Mouse (Mus musculus) forebrain, embryonic 15.5 days (tissue): Measurements from ENCODE around the gene Gm21411. TPM values are rescaled to one million over a fixed set of nuclear protein-coding genes. Genes with fewer than 3 reads are reported as not detected.
A peak's percentile ranks its signal among the peaks of the same experiment; 100 is the strongest.
"Not testable (repeated sequence)": the region's sequence is repeated elsewhere in the genome, so short reads cannot be mapped to it uniquely, and the experiment has no call there.

Experiments
- ATAC-seq: fragments of 200-750 bp; cut with Nextera tagmentation; replicated peaks from 2 replicates; pipeline ENCODE4 v1.8.0; 2017; ENCODE audit warnings: mild to moderate bottlenecking, moderate TSS enrichment, moderate library complexity
- H3K27ac ChIP-seq: fragments of 300-500 bp; sonication (generic); replicated peaks from 2 replicates; pipeline ENCODE4 v1.5.1; 2015; ENCODE audit warnings: mild to moderate bottlenecking, inconsistent platforms
- H3K27me3 ChIP-seq: fragments of 300-500 bp; sonication (generic); 2 replicates; pipeline ENCODE4 v1.6.1; 2015; ENCODE audit warnings: inconsistent platforms
- H3K36me3 ChIP-seq: fragments of 300-500 bp; sonication (generic); 2 replicates; pipeline ENCODE4 v1.6.1; 2015; ENCODE audit warnings: mild to moderate bottlenecking, inconsistent platforms
- H3K4me1 ChIP-seq: fragments of 300-500 bp; sonication (generic); 2 replicates; pipeline ENCODE4 v1.6.1; 2015; ENCODE audit warnings: inconsistent platforms
- H3K4me2 ChIP-seq: fragments of 300-500 bp; sonication (generic); replicated peaks from 2 replicates; pipeline ENCODE4 v1.6.1; 2015; ENCODE audit warnings: mild to moderate bottlenecking, inconsistent platforms
- H3K4me3 ChIP-seq: fragments of 300-500 bp; sonication (generic); 2 replicates; pipeline ENCODE4 v1.5.1; 2015; ENCODE audit warnings: mild to moderate bottlenecking, inconsistent platforms
- H3K9ac ChIP-seq: fragments of 300-500 bp; sonication (generic); replicated peaks from 2 replicates; pipeline ENCODE4 v1.6.1; 2015; ENCODE audit warnings: mild to moderate bottlenecking, inconsistent platforms
- H3K9me3 ChIP-seq: fragments of 300-500 bp; sonication (generic); 2 replicates; pipeline ENCODE4 v1.6.1; 2016; ENCODE audit warnings: inconsistent platforms
- WGBS: fragments of 180-500 bp; shearing (Covaris S2); methylation state at CpG from one replicate; pipeline ENCODE4 v1.1.7; 2015; ENCODE audit warnings: mixed read lengths; 5-methylcytosine and 5-hydroxymethylcytosine counted together
- polyA plus RNA-seq: library from polyadenylated mRNA; unstranded; fragments of >200 nt; fragmentation: Nextera tagmentation; extraction: Ambion mirVana; gene quantifications from 2 replicates; pipeline ENCODE4 v1.2.1, GENCODE M21; 2015

The Gm21411 gene
- polyA plus RNA-seq: not detected in 2 replicates

- H3K4me2 ChIP-seq, H3K9ac ChIP-seq, H3K27ac ChIP-seq, H3K4me3 ChIP-seq, ATAC-seq, H3K36me3 ChIP-seq, H3K4me1 ChIP-seq, H3K27me3 ChIP-seq: not testable (repeated sequence)
- WGBS: 85% methylated on average over 9 of the region's 9 CpGs
- peaks cover 14% of the 10 kb centered on the region for H3K9me3 ChIP-seq
Measured at GRCm38 (mm10) chr4:146909386-146910137, at the start of gene Gm21411. Gm21411 (minus strand) TSS chr4:146909590.

DNA sequence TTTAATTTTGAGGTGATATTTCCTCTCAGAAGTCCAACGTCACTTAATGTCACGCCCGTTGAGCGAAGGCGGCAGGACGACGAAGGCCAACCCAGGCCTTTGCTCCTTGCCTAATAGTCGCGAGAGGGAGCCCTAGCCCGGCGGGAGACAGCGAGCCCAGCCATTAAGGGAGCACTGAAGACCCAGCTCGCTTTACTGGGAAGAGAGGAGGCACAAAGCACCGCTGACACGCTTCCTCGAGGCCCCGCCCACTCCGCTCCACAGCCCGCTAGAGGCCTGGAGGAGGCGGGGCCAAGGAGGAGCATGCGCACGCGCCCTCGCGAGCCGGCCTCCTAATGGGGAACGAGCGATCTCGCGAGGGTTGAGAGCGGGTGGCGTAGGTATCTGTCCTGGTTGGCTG lies 32.3 kb upstream of the Gm21411 start:
- not testable (repeated sequence) for ATAC-seq, H3K4me3 ChIP-seq, H3K36me3 ChIP-seq, H3K27ac ChIP-seq, H3K4me2 ChIP-seq, H3K9ac ChIP-seq, H3K27me3 ChIP-seq, H3K4me1 ChIP-seq
- 72% methylated on average over 32 of the region's 32 CpGs for WGBS
- 0 out of 2 replicates have a peak, but pooled peaks cover 10% of the 10 kb centered on the region for H3K9me3 ChIP-seq

DNA sequence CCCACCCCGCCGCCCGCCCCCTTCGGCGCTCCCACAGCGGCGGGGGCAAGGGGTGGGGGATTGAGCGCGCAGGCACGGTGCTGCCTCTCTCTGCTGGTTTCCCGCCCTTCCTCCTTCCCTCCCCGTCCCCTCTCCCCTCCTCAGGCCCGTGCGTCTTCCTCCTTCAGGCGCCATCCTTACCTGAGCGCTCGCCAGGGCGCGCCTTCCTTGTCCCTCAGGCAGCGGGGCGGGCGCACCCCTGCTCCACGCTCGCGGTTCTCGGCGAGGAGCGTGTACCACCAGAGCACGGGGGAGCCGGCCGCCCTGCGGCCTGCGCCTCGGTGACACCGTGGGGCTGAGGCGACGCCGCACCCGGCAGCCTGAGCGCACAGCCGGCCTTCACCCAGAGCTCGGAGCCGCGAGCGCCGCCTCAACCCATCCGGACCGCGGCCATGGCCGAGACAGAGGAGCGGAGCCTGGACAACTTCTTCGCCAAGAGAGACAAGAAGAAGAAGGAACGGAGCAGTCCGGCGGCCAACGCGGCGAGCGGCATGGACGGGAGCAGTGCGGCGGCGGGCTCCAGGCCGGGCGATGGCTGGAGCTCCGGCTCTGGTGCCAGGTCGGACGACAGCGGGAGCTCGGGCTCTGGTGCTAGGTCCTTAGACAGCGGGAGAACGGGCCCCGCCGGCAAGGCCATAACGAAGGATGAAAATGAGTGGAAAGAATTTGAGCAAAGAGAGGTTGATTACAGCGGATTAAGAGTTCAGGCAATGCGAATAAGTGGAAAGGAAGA lies 23.1 kb upstream of the Gm21411 start:
- Histone ChIP-seq H3K4me3 (no peak overlapping the region), H3K4me1 (no peaks in the 10 kb centered on the region), H3K27me3 (no peaks in the 10 kb centered on the region), H3K36me3 (no peaks in the 10 kb centered on the region), H3K9me3 (peaks cover 27% of the 10 kb centered on the region), H3K9ac (no peak overlapping the region), H3K4me2 (0 out of 2 replicates have a peak overlapping the region, but pooled peaks have one; percentile 6), H3K27ac (no peak overlapping the region)
- whole genome bisulfite sequencing: 9% methylated on average over 76 of the region's 77 CpGs
- ATAC-seq: no peak

GRCm38 (mm10) chr4:146915196-146915595 lies 5.8 kb upstream of the Gm21411 start:
- no peak overlapping the region for H3K9ac ChIP-seq
- H3K27me3 ChIP-seq: no peaks in the 10 kb centered on the region
- no peaks in the 10 kb centered on the region for H3K4me1 ChIP-seq
- H3K4me3 ChIP-seq: no peak overlapping the region
- H3K4me2 ChIP-seq: no peak overlapping the region
- H3K27ac ChIP-seq: no peak overlapping the region
- no peak for ATAC-seq
- no peaks in the 10 kb centered on the region for H3K36me3 ChIP-seq
- peaks cover 14% of the 10 kb centered on the region for H3K9me3 ChIP-seq
- 94% methylated on average over 3 of the region's 3 CpGs for WGBS

DNA sequence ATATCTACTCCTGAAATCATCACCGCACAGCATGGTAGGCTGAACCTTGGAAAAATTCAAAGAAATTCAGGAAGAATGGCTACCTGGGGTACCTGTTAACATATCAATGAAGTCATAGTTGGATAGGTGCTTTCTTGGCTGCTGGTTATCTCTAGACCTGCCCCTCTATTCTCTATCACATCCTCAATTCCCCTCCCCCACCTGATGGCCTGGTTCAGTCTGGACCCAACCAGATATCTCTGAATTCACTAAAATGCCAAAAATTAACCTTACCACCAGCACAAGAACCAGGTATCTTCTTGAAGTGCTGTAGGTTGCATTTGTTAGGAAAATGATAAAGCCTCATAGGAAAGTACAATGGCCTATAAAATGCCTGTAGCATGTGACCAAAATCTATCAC lies 1.3 kb downstream of the Gm21411 start:
- 100% methylated on average over 1 of the region's 1 CpGs for WGBS
- not testable (repeated sequence) for H3K9ac ChIP-seq, H3K4me2 ChIP-seq, H3K27me3 ChIP-seq, H3K36me3 ChIP-seq, H3K4me1 ChIP-seq, ATAC-seq, H3K4me3 ChIP-seq, H3K27ac ChIP-seq
- peaks cover 15% of the 10 kb centered on the region for H3K9me3 ChIP-seq

- not testable (repeated sequence) for H3K4me1 ChIP-seq, H3K27me3 ChIP-seq, H3K27ac ChIP-seq, H3K36me3 ChIP-seq, H3K4me2 ChIP-seq, H3K9ac ChIP-seq, H3K4me3 ChIP-seq, ATAC-seq
- H3K9me3 ChIP-seq: peaks cover 11% of the 10 kb centered on the region
- 87% methylated on average over 2 of the region's 2 CpGs for WGBS
Measured at GRCm38 (mm10) chr4:146904782-146905181, 4.6 kb downstream of the Gm21411 start.

DNA sequence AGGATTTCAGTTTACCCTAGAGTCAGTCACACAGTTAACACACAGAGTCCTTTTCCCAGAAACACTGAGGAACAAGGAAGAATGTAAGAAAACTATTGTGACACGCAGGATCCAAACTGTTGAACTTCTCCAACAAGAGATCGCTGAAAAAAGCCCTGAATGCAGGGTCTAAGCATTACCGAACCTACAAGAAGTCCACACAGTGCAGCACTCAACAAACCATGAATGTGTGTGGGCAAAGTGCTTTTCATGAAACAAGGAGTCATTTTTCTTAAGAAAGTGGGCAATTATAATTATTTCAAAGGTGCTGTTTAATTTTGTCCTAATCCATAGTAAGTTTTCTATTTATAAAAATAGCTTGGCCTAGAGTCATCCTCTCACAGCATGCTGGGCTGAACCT lies 6.3 kb downstream of the Gm21411 start:
- H3K36me3 ChIP-seq, H3K4me2 ChIP-seq, H3K27ac ChIP-seq, H3K4me3 ChIP-seq, H3K9ac ChIP-seq, H3K4me1 ChIP-seq, H3K9me3 ChIP-seq, ATAC-seq, H3K27me3 ChIP-seq: not testable (repeated sequence)
- 56% methylated on average over 3 of the region's 3 CpGs for WGBS

Other genes starting within 250 kb of the Gm21411 start
- gene Zfp989, start 62.4 kb upstream of the Gm21411 start, polyA plus RNA-seq: not detected in 2 replicates
- not detected in 2 replicates for gene Rex2, start 112.3 kb upstream of the Gm21411 start, polyA plus RNA-seq
- 3.7 and 4.7 TPM in 2 replicates for gene Zfp991, start 222.4 kb upstream of the Gm21411 start, polyA plus RNA-seq